Mouse (Mus musculus) megakaryocyte, embryonic 14.5 days (primary cell): ENCODE measurements around the gene Cpox.

Experiments
- FLI1 ChIP-seq: IDR thresholded peaks from 2 replicates; pipeline ENCODE4 v1.6.1; 2012; ENCODE audit warnings: low read length, inconsistent platforms, mixed read lengths
- GATA1 ChIP-seq: IDR thresholded peaks from 3 replicates; pipeline ENCODE4 v1.6.1; 2012; ENCODE audit warnings: mixed read lengths, low read length, inconsistent platforms, borderline replicate concordance

DNA sequence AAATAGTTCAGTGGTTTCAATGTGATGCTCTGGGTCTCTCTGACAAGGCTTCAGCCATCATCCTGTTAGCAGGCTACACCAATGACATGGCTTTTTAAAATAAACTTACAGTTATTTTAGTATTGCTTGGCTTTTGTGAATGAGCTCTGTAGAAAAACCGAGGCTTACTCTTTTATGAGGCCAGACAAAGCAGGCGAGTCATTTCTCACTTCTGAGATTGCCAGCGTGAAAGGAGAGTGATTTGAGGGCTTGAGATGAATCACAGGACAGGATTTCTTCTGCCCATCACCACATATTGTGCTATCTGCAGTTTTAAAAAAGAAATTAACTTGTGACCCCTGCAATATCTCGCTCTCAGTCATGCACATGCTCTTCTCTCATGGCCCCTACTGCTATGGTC, 44.9 kb downstream of the Cpox start:
- TF ChIP-seq FLI1 (no peak), GATA1 (no peak)
